Mouse (Mus musculus): ENCODE measurements around the gene Cypt15. TPM values are rescaled to one million over a fixed set of nuclear protein-coding genes. Genes with fewer than 3 reads are reported as not detected.
"Not testable (repeated sequence)": the region's sequence is repeated elsewhere in the genome, so short reads cannot be mapped to it uniquely, and the experiment has no call there.

Gene Cypt15
- not detected for total RNA-seq (2021)
- not detected in 2 replicates for polyA plus RNA-seq (2012; rRNA removed)
- long read RNA-seq: 0 reads

DNA sequence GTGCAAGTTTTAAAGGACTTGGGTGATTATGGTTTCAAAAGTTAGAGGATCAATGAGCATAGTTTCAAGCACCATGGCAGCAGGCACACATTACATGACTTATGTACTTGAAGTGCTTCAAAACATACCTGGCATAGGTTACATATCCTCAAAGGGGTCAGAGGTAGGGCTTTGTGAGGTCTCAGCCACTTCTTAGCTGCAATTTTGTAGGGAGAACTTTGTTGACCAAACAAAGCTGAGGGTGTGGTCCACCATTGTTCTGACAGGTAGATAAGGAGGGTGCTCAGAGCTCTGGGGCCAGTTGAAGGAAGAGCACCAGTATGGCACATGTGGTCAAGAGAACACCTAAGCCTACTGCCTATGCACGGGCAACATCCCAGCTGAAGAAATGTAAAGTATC, at the start of gene Cypt15:
Cypt15 (plus strand) TSS at position 301 of the 400 bp plus-strand sequence.
- not testable (repeated sequence) for DNase-seq

DNA sequence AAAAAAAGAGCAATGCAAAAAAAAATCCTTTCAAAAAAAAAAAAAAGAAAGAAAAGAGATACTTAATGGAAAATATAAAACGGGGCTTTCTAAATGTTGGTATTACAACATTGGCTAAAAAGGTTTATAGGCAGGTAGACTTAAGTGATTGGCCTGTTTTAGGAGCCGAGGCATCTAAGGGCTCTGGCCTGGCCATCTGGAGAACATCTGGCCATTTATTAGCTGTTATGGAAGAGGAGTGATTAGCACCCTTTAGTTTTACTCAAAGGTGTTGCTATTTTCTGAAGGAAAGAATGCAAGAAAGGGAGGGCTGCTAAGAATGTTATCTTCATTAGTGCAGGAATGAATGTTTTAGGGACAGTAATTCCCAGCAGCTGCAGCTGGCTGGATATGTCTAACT, 24.9 kb downstream of the Cypt15 start:
- no peak for DNase-seq

GRCm38 (mm10) chrX:39378830-39379229, 32.8 kb downstream of the Cypt15 start:
- no peak for DNase-seq

GRCm38 (mm10) chrX:39383806-39384205, 37.7 kb downstream of the Cypt15 start:
- no peak for DNase-seq

Data from adrenal gland, adult 2 months (tissue).